Mouse (Mus musculus): ENCODE results near the gene Capn12. TPM values are rescaled to one million over a fixed set of nuclear protein-coding genes. Genes with fewer than 3 reads are reported as not detected.
A peak's percentile ranks its signal among the peaks of the same experiment; 100 is the strongest.

The Capn12 gene
- 0.15 and 0.38 TPM in 2 replicates for polyA plus RNA-seq (2015; fragmentation: Nextera tagmentation; extraction: Ambion mirVana)

GRCm38 (mm10) chr7:28881199-28881598, at the start of gene Capn12:
Capn12 (plus strand) TSS chr7:28881422.
- Histone ChIP-seq H3K4me3 (no peak within 1 kb of the TSS), H3K4me1 (no peaks in the 10 kb centered on the region), H3K27ac (replicated peaks) (no peak within 1 kb of the TSS), H3K4me2 (no peak within 1 kb of the TSS), H3K9ac (no peak within 1 kb of the TSS), H3K36me3 (no peaks in the 10 kb centered on the region), H3K27me3 (replicated peaks) (peaks cover 14% of the 10 kb centered on the region), H3K9me3 (no peaks in the 10 kb centered on the region)
- no peak for ATAC-seq (ENCODE audit: extremely low read depth, insufficient number of reproducible peaks, low FRiP score, low TSS enrichment)
- WGBS: 46% methylated on average over 13 of the region's 13 CpGs

- 79% methylated on average over 6 of the region's 6 CpGs for WGBS
- Histone ChIP-seq H3K9me3 (no peaks in the 10 kb centered on the region), H3K9ac (no peak overlapping the region), H3K4me1 (peaks cover 15% of the 10 kb centered on the region), H3K27me3 (replicated peaks) (no peaks in the 10 kb centered on the region), H3K36me3 (peaks cover 32% of the 10 kb centered on the region), H3K27ac (replicated peaks) (no peak overlapping the region), H3K4me3 (no peak overlapping the region), H3K4me2 (no peak overlapping the region)
- ATAC-seq (ENCODE audit: extremely low read depth, insufficient number of reproducible peaks, low FRiP score, low TSS enrichment): no peak
Measured at GRCm38 (mm10) chr7:28832137-28832536, 49.1 kb upstream of the Capn12 start.

- no peak within 1 kb of the TSS for H3K27ac ChIP-seq (replicated peaks)
- H3K4me1 ChIP-seq: peaks cover 7% of the 10 kb centered on the region
- H3K9ac ChIP-seq: no peak within 1 kb of the TSS
- no peak within 1 kb of the TSS for H3K4me2 ChIP-seq
- ATAC-seq (ENCODE audit: extremely low read depth, insufficient number of reproducible peaks, low FRiP score, low TSS enrichment): no peak
- no peaks in the 10 kb centered on the region for H3K9me3 ChIP-seq
- H3K4me3 ChIP-seq: no peak within 1 kb of the TSS
- H3K27me3 ChIP-seq (replicated peaks): no peaks in the 10 kb centered on the region
- WGBS: 80% methylated on average over 6 of the region's 6 CpGs
- peaks cover 32% of the 10 kb centered on the region for H3K36me3 ChIP-seq
Measured at GRCm38 (mm10) chr7:28833723-28834347, 47.4 kb upstream of the Capn12 start, which contains the start of gene Lgals4. Lgals4 (plus strand) TSS chr7:28833854.

GRCm38 (mm10) chr7:28836936-28837335, 44.3 kb upstream of the Capn12 start:
- WGBS: 82% methylated on average over 5 of the region's 5 CpGs
- Histone ChIP-seq H3K9ac (no peak overlapping the region), H3K36me3 (peaks cover 6% of the 10 kb centered on the region), H3K27me3 (replicated peaks) (no peaks in the 10 kb centered on the region), H3K27ac (replicated peaks) (no peak overlapping the region), H3K4me2 (no peak overlapping the region), H3K4me1 (no peaks in the 10 kb centered on the region), H3K9me3 (no peaks in the 10 kb centered on the region), H3K4me3 (no peak overlapping the region)
- no peak for ATAC-seq (ENCODE audit: extremely low read depth, insufficient number of reproducible peaks, low FRiP score, low TSS enrichment)

- ATAC-seq (ENCODE audit: extremely low read depth, insufficient number of reproducible peaks, low FRiP score, low TSS enrichment): no peak
- 75% methylated on average over 9 of the region's 9 CpGs for WGBS
- Histone ChIP-seq H3K27me3 (replicated peaks) (no peaks in the 10 kb centered on the region), H3K4me1 (no peaks in the 10 kb centered on the region), H3K9ac (no peak overlapping the region), H3K27ac (replicated peaks) (no peak overlapping the region), H3K36me3 (no peaks in the 10 kb centered on the region), H3K4me2 (no peak overlapping the region), H3K4me3 (no peak overlapping the region), H3K9me3 (no peaks in the 10 kb centered on the region)
Measured at GRCm38 (mm10) chr7:28838331-28838730, 42.9 kb upstream of the Capn12 start.

DNA sequence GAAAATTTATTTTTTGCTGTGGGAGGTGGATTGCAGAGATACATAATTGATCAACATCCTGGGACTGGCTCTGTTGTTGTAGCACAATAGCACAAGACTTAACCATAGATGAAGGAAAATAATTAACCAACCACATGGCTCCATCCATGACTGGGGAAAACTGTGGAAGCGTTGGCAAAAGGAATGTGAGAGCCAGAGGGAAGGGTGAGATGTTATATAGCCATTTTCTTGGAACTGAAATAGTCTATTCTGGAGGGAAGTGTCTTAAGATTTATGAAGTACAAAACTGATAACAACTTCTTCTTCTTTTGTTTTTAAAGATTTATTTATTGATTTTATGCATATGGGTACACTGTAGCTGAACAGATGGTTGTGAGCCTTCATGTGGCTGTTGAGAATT, 33.9 kb upstream of the Capn12 start:
- Histone ChIP-seq H3K9me3 (0 out of 2 replicates have a peak, but pooled peaks cover 3% of the 10 kb centered on the region), H3K4me1 (no peaks in the 10 kb centered on the region), H3K4me3 (no peak overlapping the region), H3K27ac (replicated peaks) (no peak overlapping the region), H3K9ac (no peak overlapping the region), H3K4me2 (no peak overlapping the region), H3K27me3 (replicated peaks) (no peaks in the 10 kb centered on the region; the same call in 1 of the 2 replicates), H3K36me3 (no peaks in the 10 kb centered on the region)
- WGBS: 78% methylated on average over 1 of the region's 1 CpGs
- ATAC-seq (ENCODE audit: extremely low read depth, insufficient number of reproducible peaks, low FRiP score, low TSS enrichment): no peak

GRCm38 (mm10) chr7:28849700-28850236, 31.5 kb upstream of the Capn12 start:
- Histone ChIP-seq H3K9ac (no peak overlapping the region), H3K4me2 (no peak overlapping the region), H3K27me3 (replicated peaks) (no peaks in the 10 kb centered on the region; the same call in 1 of the 2 replicates), H3K4me3 (no peak overlapping the region), H3K27ac (replicated peaks) (0 out of 2 replicates have a peak overlapping the region, but pooled peaks have one; percentile 15), H3K4me1 (no peaks in the 10 kb centered on the region), H3K36me3 (no peaks in the 10 kb centered on the region), H3K9me3 (0 out of 2 replicates have a peak, but pooled peaks cover 3% of the 10 kb centered on the region)
- WGBS: 42% methylated on average over 1 of the region's 1 CpGs
- no peak for ATAC-seq (ENCODE audit: extremely low read depth, insufficient number of reproducible peaks, low FRiP score, low TSS enrichment)

DNA sequence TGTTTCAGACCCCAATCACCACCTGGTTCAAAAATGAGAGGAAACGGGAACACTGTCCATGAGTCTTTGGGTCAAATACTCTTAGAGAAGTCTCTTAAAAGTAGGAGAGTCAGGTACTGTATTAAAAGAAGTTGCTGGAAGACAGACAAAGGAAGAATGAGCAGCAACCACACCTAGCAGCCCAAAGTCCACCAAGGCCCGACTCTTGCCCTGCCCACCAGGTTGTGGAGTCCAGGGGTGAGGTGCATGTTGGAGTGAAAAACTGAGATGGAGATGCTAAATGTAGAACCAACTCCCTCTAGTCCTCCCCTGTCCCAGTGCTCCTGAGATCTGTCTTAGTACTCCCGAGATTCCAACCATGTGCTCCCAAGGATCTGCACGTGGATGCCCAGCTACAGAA, 30.6 kb upstream of the Capn12 start:
- Histone ChIP-seq H3K27me3 (replicated peaks) (no peaks in the 10 kb centered on the region; the same call in 1 of the 2 replicates), H3K36me3 (no peaks in the 10 kb centered on the region), H3K4me2 (no peak overlapping the region), H3K9me3 (0 out of 2 replicates have a peak, but pooled peaks cover 3% of the 10 kb centered on the region), H3K4me1 (no peaks in the 10 kb centered on the region), H3K9ac (no peak overlapping the region), H3K4me3 (no peak overlapping the region), H3K27ac (replicated peaks) (no peak overlapping the region)
- 75% methylated on average over 4 of the region's 4 CpGs for WGBS
- ATAC-seq (ENCODE audit: extremely low read depth, insufficient number of reproducible peaks, low FRiP score, low TSS enrichment): no peak

DNA sequence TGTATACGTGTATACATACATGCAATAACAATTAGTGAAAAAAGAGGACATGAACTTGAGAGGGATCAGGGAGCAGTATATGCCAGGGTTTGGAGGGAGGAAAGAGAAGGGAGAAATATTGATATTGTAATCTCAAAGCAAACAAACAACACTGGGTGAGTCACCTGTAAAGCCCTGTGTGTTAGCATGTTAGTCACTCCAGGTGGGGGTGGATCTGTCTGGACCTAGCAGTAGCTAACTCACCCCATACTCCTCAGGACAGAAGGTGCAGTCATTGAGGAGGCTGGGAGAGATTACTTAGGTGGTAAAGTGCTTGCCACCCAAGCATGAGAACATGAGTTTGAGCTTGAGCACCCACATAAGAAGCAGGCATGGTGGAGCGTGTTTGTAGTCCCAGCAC, 21.3 kb upstream of the Capn12 start:
- Histone ChIP-seq H3K27me3 (replicated peaks) (no peaks in the 10 kb centered on the region), H3K4me1 (peaks cover 16% of the 10 kb centered on the region), H3K36me3 (no peaks in the 10 kb centered on the region), H3K4me2 (no peak overlapping the region), H3K4me3 (no peak overlapping the region), H3K9ac (no peak overlapping the region), H3K9me3 (0 out of 2 replicates have a peak, but pooled peaks cover 5% of the 10 kb centered on the region), H3K27ac (replicated peaks) (no peak overlapping the region)
- WGBS: 84% methylated on average over 2 of the region's 2 CpGs
- ATAC-seq (ENCODE audit: extremely low read depth, insufficient number of reproducible peaks, low FRiP score, low TSS enrichment): no peak

DNA sequence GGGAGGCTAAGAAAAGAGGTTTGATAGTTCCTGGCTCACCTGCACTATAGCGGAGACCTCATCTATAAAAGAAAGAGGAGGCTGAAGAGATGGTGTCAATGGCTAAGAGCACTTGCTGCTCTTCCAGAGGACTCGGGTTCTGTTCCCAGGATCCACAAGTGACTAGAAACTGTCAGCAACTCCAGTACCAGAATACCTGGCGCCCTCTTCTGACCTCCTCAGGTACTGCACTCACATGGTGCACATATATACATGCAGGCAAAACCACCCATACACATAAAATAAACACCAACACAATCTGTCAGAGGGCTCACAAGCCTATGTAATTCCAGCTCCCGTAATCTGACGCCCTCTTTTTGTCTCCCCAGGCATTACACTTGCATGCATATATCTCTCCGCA, 20.3 kb upstream of the Capn12 start:
- H3K27me3 ChIP-seq (replicated peaks): no peaks in the 10 kb centered on the region
- H3K27ac ChIP-seq (replicated peaks): no peak overlapping the region
- no peak for ATAC-seq (ENCODE audit: extremely low read depth, insufficient number of reproducible peaks, low FRiP score, low TSS enrichment)
- 0 out of 2 replicates have a peak, but pooled peaks cover 5% of the 10 kb centered on the region for H3K9me3 ChIP-seq
- no peaks in the 10 kb centered on the region for H3K36me3 ChIP-seq
- H3K4me3 ChIP-seq: no peak overlapping the region
- H3K4me2 ChIP-seq: no peak overlapping the region
- no peak overlapping the region for H3K9ac ChIP-seq
- 79% methylated on average over 6 of the region's 6 CpGs for WGBS
- peaks cover 21% of the 10 kb centered on the region for H3K4me1 ChIP-seq

DNA sequence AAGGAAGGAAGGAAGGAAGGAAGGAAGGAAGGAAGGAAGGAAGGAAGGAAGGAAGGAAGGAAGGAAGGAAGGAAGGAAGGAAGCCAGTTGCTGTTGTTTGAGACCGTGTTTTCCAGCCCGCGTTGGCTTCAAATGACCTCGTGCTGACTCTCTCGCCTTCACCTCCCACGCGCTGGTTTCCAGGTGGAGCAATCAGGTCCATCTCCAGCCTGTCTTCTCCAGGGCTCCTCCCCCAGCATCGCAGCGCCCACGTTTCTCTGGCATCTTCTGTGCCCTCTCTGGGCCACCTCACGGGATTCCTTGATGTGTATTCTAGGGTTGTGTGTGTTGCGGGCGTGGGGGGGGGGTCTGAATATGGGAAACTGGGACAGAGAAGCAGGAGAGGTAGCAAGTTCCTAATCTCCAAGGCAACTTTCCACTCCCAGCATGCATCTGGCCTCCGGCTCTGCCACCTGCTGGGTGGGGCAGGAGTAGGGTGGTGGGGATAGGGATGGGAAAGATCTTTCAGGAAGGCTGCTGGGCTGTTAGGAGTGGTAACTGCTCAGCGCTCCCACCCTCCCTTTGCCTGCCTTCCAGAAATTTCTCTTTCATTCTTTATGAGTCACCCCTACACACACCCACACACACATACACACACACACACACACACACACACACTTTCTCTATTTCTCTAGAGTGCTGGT, 18.3 kb upstream of the Capn12 start:
- Histone ChIP-seq H3K36me3 (no peaks in the 10 kb centered on the region), H3K9me3 (0 out of 2 replicates have a peak, but pooled peaks cover 5% of the 10 kb centered on the region), H3K4me2 (no peak overlapping the region), H3K27ac (replicated peaks) (no peak overlapping the region), H3K4me1 (peaks cover 26% of the 10 kb centered on the region), H3K9ac (no peak overlapping the region), H3K4me3 (no peak overlapping the region), H3K27me3 (replicated peaks) (no peaks in the 10 kb centered on the region)
- WGBS: 66% methylated on average over 15 of the region's 15 CpGs
- no peak for ATAC-seq (ENCODE audit: extremely low read depth, insufficient number of reproducible peaks, low FRiP score, low TSS enrichment)

Data from heart, embryonic 13.5 days (tissue).